Mouse (Mus musculus) left cerebral cortex, adult 2 months (tissue): Measurements from ENCODE around the gene Sod1. TPM values are rescaled to one million over a fixed set of nuclear protein-coding genes. Genes with fewer than 3 reads are reported as not detected.

Source experiments
- DNase-seq, 2 experiments: peaks; one replicate each; pipeline ENCODE4 v3.0.0; 2021 to 2022; ENCODE audit warnings: low spot score in 2 of 2, mixed read lengths in 1 of 2; ENCODE audit errors: extremely low spot score in 1 of 2
- H3K27ac ChIP-seq: fragments of 200-600 bp; 2 replicates; pipeline ENCODE4 v1.8.1; 2022
- H3K4me3 ChIP-seq: fragments of 200-600 bp; 2 replicates; pipeline ENCODE4 v1.8.1; 2022
- CTCF ChIP-seq: fragments of 200-600 bp; IDR thresholded peaks from 2 replicates; pipeline ENCODE4 v1.8.1; 2022; ENCODE audit warnings: antibody characterized with exemption, mild to moderate bottlenecking, moderate library complexity
- intact Hi-C: fragments of 180-260 bp; cut with DNase I; formaldehyde crosslinking; loops from one replicate; pipeline ENCODE4 v1.15.1; 2025
- total RNA-seq, 2 experiments: library from RNA; stranded (reverse); gene quantifications; 2 replicates each; pipeline ENCODE4 v1.2.3; 2021

Gene Sod1
- total RNA-seq, 2 experiments from 2014 or later: 411 TPM

DNA sequence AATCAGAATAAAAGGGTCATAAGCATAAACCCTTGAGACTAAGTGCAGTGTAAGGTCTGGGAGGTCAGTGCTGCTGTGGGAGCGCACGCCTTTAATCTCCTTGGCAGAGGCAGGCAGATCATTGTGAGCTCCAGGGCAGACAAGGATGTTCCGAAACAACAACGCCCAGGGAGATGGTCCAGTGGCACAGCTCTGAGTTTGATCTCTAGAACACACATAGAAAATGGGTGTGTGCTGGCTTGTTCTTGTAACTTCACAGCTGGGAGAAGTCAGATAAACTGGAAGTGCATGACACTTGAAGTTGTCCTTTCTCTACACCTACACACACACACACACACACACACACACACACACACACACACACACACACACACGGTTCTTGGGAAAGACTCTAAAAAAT lies 43.5 kb downstream of the Sod1 start:
- intact Hi-C loops: no loop called here
- H3K27ac ChIP-seq: no peak overlapping the region
- TF ChIP-seq CTCF: no peak
- no peak overlapping the region for H3K4me3 ChIP-seq
- no peak for DNase-seq

DNA sequence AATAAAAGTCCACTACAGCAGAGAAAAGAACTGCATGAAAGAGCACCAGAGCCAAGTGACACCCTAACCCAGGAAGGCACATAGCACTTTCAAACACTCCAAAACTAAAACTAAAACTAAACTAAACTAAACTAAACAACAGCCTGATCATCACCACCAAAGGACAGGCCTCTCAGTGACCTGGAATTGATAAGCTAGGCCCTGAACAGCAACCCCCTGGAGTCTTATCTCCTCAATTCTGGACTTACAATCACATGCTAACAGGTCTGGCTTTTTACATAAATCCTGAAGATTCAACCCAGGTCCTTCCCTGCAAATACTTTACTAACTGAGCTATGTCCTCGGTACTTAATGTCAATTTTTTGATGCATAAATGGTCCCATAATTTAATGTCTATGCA lies 44.6 kb downstream of the Sod1 start:
- intact Hi-C loops: no loop called here
- no peak for TF ChIP-seq CTCF
- no peak overlapping the region for H3K27ac ChIP-seq
- no peak for DNase-seq
- H3K4me3 ChIP-seq: no peak overlapping the region

DNA sequence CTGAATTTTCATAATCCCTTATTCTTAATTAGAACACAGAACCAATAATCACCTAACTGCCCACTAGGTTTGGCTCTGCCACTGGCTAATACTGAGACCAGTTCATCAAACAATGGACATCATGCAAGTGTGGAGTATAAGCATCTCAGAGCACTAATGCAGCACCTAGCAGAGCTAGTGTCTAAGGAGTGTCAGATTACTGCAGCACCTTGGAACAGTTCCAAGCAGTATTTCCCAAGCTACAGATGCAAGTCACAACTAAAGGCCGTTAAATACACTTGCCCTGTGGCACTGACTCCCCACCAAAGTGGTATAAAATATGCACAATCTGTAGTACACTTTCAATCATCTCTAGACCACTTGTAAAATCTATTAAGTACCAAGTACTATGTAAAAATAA lies 46.0 kb downstream of the Sod1 start:
- Histone ChIP-seq H3K27ac (no peak overlapping the region), H3K4me3 (no peak overlapping the region)
- no peak for TF ChIP-seq CTCF
- intact Hi-C loops: no loop called here
- DNase-seq: no peak

DNA sequence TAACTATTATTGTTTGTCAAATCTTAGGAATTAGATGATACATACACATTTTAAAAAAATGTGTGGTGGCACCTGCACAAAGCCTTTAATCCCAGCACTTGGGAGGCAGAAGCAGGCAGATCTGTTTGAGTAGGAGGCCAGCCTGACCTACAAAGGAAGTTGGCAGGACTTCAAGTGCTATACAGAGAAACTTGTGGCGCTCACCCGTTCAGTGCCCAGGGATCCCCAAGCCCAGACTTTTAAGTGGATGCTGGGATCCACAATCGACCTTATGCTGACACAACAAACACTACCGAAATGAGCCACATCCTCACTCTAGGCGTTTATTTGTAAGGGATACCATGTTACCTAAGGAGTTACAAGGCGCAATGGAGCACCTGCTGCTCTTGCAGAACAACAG lies 55.0 kb downstream of the Sod1 start:
- no peak overlapping the region for H3K4me3 ChIP-seq
- DNase-seq: no peak
- H3K27ac ChIP-seq: no peak overlapping the region
- intact Hi-C loops: no loop called here
- TF ChIP-seq CTCF: no peak

Other genes with a start within 250 kb of the Sod1 start
- 100 to 1,000 TPM; 107 to 120 TPM for gene Tiam1, start 77.0 kb upstream of the Sod1 start, total RNA-seq
- gene Scaf4, start 63.7 kb downstream of the Sod1 start, total RNA-seq: 10 to 100 TPM; 48.2 to 51.3 TPM
- 10 to 100 TPM; 14.1 to 27.2 TPM for gene Hunk, start 165.3 kb downstream of the Sod1 start, total RNA-seq